Mouse (Mus musculus): Measurements from ENCODE around the gene Tcf20.

- TF ChIP-seq CTCF (IDR thresholded peaks at IDR 0.05; ENCODE audit: extremely low read depth, insufficient read depth, low read length), result no peak
- no peak for TF ChIP-seq POLR2A (IDR thresholded peaks at IDR 0.05; ENCODE audit: extremely low read depth, insufficient read depth, low read length)
Observed at GRCm38 (mm10) chr15:82765943-82766342, 221.7 kb downstream of the Tcf20 start.
